Mouse (Mus musculus) gastrocnemius, postnatal 10 days (tissue): ENCODE results near the gene Cep112. TPM values are rescaled to one million over a fixed set of nuclear protein-coding genes. Genes with fewer than 3 reads are reported as not detected.
"Not testable (repeated sequence)": the region's sequence is repeated elsewhere in the genome, so short reads cannot be mapped to it uniquely, and the experiment has no call there.

Source experiments
- DNase-seq: peaks from one replicate; pipeline ENCODE4 v3.0.0; 2021; ENCODE audit warnings: mixed read lengths
- total RNA-seq, 2 experiments: library from RNA; stranded (reverse); gene quantifications; 2 replicates each; pipeline ENCODE4 v1.2.3; 2021

Cep112 gene
- total RNA-seq, 2 experiments from 2014 or later, result 8.6 to 10.7 TPM

GRCm38 (mm10) chr11:108799695-108800094 is 374.7 kb downstream of the Cep112 start:
- DNase-seq, result no peak

GRCm38 (mm10) chr11:108804030-108804429 is 379.0 kb downstream of the Cep112 start:
- no peak for DNase-seq

GRCm38 (mm10) chr11:108805947-108806346 is 381.0 kb downstream of the Cep112 start:
- no peak for DNase-seq

- DNase-seq, result no peak
These were observed 384.6 kb downstream of the Cep112 start for GRCm38 (mm10) chr11:108809626-108810025.

GRCm38 (mm10) chr11:108821771-108822170 is 396.8 kb downstream of the Cep112 start:
- no peak for DNase-seq

DNA sequence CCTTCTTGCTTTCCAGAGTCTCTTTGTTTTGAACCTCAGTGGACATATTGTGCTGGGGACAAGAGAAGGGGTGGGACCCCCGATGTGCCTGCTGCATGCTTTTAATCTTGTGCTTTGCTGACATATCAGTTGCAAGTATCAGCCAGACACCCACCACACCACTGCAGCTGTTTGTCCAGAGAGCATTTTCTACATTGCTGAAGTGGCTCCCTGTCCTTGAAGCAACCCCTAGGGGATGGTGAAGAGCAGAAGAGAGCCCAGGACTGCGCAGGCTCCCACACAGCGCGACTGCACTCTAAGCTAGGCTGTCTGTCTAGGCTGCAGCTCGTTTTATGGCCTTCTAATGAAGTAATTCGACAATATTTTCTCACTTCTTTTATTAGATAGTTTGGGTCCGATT is 397.3 kb downstream of the Cep112 start:
- DNase-seq, result no peak

DNA sequence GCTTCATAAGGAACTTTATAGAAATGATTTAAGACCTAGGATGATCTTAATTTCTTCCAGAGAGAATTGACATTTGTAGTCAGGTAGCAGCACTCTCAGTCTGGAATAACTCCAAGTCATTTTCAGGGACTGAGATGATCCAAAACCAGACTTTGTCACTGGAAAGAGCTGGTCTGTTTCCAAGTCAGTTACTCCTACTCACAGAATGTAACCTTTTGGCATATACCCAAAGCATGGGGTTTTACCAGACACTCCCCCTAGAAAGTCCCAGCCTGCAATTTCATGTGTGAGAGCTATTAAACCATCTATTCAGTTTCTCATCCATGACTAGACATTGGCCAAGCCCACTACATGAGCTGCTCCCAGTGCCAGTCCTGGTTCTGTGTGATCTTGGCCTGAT is 402.3 kb downstream of the Cep112 start:
- no peak for DNase-seq

- no peak for DNase-seq
These were observed 403.5 kb downstream of the Cep112 start for GRCm38 (mm10) chr11:108828374-108829025.

- DNase-seq, result no peak
These were observed 411.7 kb downstream of the Cep112 start for GRCm38 (mm10) chr11:108836706-108837105.

DNA sequence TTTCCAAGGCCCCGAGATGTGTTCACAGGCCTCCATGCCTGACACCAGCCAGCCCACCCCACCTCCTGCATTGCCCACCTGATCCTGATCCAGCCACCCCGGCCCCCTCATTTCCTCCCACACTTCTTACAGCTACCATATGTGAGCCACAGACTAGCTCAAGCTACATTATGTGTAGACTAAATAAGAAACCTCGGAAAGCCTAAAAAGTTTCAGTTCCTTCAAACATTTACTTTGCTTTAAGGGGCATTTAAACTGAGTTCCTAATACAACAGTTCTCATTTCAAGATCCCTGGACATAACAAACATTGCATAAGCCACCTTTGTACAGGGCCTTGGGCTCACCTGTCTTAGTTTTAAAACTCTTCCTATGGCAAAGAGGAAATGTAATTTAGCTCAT is 415.2 kb downstream of the Cep112 start:
- no peak for DNase-seq

DNA sequence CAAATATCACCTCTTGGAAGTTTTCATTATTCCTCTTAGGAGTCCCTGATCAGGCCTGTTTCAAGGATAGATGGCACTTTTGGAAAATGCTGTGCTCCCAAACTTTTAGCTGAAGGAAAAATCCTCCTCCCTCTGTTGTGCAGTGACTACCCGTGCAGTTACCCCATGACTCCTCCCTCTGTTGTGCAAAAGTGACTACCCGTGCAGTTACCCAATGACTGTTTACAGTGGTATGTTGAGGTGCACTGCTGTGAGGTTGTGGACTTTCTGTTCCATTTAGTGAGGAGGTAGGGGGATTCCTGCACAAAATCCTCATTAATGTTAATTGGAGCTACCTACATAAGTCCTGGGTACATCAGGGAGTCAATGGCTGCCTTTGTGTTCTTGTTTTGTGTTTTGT is 417.8 kb downstream of the Cep112 start:
- no peak for DNase-seq

DNA sequence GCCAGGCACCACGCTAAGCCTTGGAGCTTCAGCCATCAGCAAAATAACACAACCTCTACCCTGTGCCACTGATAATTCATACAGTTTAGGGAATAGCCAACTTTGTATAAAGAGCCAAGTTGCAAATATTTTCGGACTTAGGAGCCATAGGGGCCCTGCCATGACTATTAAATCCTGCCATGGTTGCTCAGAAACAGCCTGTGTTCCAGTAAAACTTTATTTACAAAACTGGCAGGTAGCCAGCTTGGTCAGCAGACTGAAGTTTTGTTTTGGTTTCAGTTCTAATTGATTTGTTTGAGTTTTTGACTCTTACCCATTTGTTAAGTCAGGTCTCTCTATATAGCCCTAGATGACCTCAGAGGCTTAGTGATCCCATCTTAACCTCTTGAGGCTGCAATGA is 421.0 kb downstream of the Cep112 start:
- DNase-seq, result no peak

GRCm38 (mm10) chr11:108846479-108846878 is 421.5 kb downstream of the Cep112 start:
- no peak for DNase-seq

GRCm38 (mm10) chr11:108851771-108852170 is 426.8 kb downstream of the Cep112 start:
- DNase-seq, result no peak

DNA sequence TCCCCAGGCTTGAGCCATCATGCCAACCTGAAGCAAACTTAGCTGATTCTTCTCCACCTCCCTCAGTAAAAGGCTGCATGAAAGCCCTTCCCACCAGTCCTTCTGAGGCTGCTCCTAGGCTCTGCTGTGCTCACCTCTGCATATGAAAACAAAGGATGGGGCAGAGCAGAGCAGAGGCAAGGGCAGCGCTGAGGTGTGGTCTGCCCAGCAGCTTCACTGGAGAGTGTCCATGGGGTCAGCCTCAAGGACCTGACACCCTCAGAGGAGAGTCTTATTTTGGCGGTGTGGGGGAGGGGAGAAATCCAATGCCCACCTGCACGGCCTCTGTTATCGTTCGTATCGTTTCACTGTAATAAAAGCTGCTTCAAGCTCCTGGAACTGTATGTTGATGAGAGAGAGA is 432.3 kb downstream of the Cep112 start:
- no peak for DNase-seq

GRCm38 (mm10) chr11:108857678-108858338 is 432.8 kb downstream of the Cep112 start:
- DNase-seq, result no peak

- DNase-seq, result no peak
These were observed 433.4 kb downstream of the Cep112 start for GRCm38 (mm10) chr11:108858339-108858804.

GRCm38 (mm10) chr11:108858846-108859245 is 433.9 kb downstream of the Cep112 start:
- no peak for DNase-seq

DNA sequence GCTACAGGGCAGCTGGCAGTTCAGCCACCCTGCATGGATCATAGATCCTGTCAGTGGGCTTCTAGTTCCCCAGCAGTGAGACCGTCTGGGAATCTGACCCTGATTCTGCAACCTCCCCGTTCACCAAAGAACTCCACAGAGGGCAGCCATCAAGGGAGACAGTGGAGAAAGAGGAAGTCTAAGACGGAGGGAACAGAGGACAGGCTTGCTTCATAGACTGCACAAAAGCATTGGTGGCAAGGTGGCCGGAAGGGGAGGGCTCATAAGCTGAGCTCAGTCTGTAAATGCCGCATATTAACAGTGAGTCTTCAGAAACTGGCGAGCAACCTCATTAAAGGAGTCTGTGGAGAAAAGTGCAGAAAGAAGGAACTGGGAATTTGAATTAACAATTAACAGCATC is 437.4 kb downstream of the Cep112 start:
- no peak for DNase-seq

DNA sequence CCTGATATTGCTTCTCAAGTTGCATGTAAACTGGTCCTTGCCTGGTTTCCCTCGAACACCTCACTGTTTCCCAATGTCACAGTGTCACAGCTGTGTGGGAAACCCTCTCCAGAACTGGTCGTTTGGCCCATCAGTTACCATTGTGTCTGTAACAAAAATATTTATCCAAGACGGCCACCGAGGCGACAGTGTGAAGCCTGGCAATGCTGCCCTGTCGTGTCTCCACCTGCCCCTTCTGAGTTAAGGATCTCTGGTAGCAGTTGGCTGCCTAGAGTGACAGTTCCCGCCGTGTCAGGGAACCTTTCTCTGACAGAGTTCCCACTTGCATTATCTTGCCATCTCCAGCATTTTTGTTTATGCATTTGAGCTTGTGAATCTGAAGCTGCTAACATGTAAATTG is 440.8 kb downstream of the Cep112 start:
- no peak for DNase-seq

GRCm38 (mm10) chr11:108867538-108867937 is 442.5 kb downstream of the Cep112 start:
- DNase-seq, result no peak

DNA sequence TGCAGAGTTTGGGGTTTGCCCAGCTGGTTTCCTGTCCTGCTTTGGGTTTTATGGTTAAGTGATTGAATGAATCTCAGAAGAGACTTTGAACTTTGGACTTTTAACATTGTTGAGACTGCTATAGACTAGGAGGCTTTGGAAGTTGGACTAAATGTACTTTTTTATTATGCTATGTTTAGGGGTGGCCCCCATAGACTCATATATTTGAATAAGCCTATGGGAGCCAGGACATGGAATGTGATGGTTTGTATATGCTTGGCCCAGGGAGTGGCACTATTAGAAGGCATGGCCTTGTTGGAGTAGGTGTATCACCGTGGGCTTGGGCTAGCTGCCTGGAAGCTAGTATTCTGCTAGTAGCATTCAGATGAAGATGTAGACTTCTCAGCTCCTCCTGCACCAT is 446.3 kb downstream of the Cep112 start:
- DNase-seq, result not testable (repeated sequence)

GRCm38 (mm10) chr11:108871748-108872147 is 446.8 kb downstream of the Cep112 start:
- no peak for DNase-seq

DNA sequence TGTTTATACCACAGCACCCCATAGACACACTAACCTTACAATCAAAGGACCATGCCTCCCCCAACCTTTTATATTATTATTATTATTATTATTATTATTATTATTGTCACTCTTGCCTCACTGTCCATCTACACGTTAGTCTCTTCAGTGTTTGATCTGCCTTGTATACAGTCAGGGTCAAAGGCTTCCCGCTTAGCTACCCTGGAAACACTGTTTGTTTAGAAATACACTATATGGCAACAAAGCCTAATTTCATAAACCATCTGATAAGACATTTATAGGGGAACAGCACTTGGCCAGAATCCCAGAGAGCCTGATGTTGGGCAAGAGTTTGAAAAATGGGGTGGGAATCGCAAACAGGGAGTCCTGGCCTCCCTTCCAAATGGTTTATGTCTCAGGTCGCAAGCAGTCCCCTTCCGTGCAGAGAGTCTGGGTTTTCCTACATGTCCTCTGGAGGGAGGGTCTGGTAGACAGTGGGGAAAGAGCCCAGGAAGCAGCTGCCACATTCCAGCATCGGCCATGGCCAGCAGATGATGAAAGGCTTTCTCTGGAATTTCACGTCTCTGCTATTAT is 451.7 kb downstream of the Cep112 start:
- no peak for DNase-seq
